Mouse (Mus musculus) heart, postnatal 0 days (tissue): ENCODE measurements around the gene Efcab1. TPM values are rescaled to one million over a fixed set of nuclear protein-coding genes. Genes with fewer than 3 reads are reported as not detected.

Experiments used
- ATAC-seq: fragments of 200-750 bp; cut with Nextera tagmentation; 2 replicates; pipeline ENCODE4 v1.8.0; 2017; ENCODE audit warnings: low read depth, moderate number of reproducible peaks, moderate library complexity; ENCODE audit not compliant: insufficient read depth
- DNase-seq: peaks from one replicate; pipeline ENCODE4 v3.0.0-alpha.2; 2016; ENCODE audit warnings: low spot score
- H3K27ac ChIP-seq: fragments of 300-500 bp; sonication (generic); 2 replicates; pipeline ENCODE4 v1.5.1; 2014; ENCODE audit warnings: low read depth, mild to moderate bottlenecking
- H3K27me3 ChIP-seq: fragments of 300-500 bp; sonication (generic); 2 replicates; pipeline ENCODE4 v1.6.1; 2014; ENCODE audit warnings: low read length, mixed read lengths; ENCODE audit not compliant: control insufficient read depth, insufficient read depth
- H3K36me3 ChIP-seq: fragments of 300-500 bp; sonication (generic); replicated peaks from 2 replicates; pipeline ENCODE4 v1.6.1; 2014; ENCODE audit warnings: low read length, mixed read lengths; ENCODE audit not compliant: control insufficient read depth, insufficient read depth
- H3K4me1 ChIP-seq: fragments of 300-500 bp; sonication (generic); 2 replicates; pipeline ENCODE4 v1.6.1; 2014; ENCODE audit warnings: antibody characterized with exemption; ENCODE audit not compliant: control insufficient read depth, insufficient read depth
- H3K4me2 ChIP-seq: fragments of 300-500 bp; sonication (generic); 2 replicates; pipeline ENCODE4 v1.6.1; 2014; ENCODE audit warnings: low read depth, mild to moderate bottlenecking, low read length, moderate library complexity
- H3K4me3 ChIP-seq: fragments of 300-500 bp; sonication (generic); 2 replicates; pipeline ENCODE4 v1.5.1; 2014; ENCODE audit warnings: low read depth, low read length
- H3K9ac ChIP-seq: fragments of 300-500 bp; sonication (generic); replicated peaks from 2 replicates; pipeline ENCODE4 v1.6.1; 2014; ENCODE audit warnings: low read depth, low read length, mixed read lengths
- H3K9me3 ChIP-seq: fragments of 300-500 bp; sonication (generic); replicated peaks from 2 replicates; pipeline ENCODE4 v1.6.1; 2016; ENCODE audit warnings: low read length; ENCODE audit not compliant: control insufficient read depth
- CTCF ChIP-seq: IDR thresholded peaks from 2 replicates; pipeline ENCODE4 v1.5.1; 2016; ENCODE audit warnings: antibody characterized with exemption, control low read depth, low read depth
- EP300 ChIP-seq: IDR thresholded peaks from 2 replicates; pipeline ENCODE4 v1.6.1; 2016; ENCODE audit warnings: antibody characterized with exemption, low read depth
- WGBS: fragments of 180-500 bp; shearing (Covaris S2); extraction: QIAGEN DNeasy Blood & Tissue Kit; methylation state at CpG from one replicate; pipeline ENCODE4 v1.1.7; 2014; 5-methylcytosine and 5-hydroxymethylcytosine counted together
- polyA plus RNA-seq: library from polyadenylated mRNA; unstranded; fragments of >200 nt; fragmentation: Nextera tagmentation; extraction: Ambion mirVana; gene quantifications from 2 replicates; pipeline ENCODE4 v1.2.1, GENCODE M21; 2015
- total RNA-seq: library from RNA; depleted of rRNA; stranded (reverse); fragments of >200 nt; gene quantifications from 2 replicates; pipeline ENCODE4 v1.2.3, GENCODE M21; 2014; ENCODE audit warnings: low replicate concordance; rRNA removed

Efcab1 gene
- total RNA-seq (not detected in 2 replicates), polyA plus RNA-seq (0.25 and 0.48 TPM in 2 replicates)

DNA sequence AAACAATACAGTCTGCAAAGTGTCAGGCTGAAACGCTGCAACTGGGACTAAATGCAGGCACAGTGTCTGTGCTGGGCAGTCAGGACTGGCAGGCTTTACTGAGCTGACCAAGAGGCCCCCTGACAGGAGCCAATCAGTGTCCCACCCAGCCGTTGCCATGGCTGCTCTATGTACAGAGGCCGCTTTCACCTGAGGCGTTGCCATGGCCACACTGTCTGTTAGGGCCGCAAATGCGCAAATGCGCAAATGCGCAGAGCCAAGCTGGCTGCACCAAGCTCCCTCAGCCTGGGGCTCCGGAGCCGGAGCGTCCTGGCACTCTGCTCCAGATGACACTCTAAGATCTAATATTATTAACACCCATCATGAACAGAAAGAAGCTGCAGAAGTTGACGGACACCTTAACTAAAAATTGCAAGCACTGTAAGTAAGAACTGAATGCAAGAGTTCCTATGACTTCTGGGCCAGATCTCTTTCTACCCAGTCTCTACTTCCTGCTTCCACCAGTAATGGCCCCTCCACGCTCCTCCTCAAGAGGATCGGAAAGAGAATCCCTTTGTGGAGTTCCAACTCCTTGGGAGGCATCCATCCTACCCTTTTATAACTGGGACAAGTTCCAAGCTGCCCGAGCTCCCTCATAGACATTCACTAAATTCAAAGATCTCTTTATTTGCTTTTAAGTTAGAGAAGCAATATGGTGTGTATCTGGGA is at the start of gene Efcab1:
Gene Efcab1, plus strand, starts transcription at position 214 of the 708 bp plus-strand sequence.
- ATAC-seq, result no peak

DNA sequence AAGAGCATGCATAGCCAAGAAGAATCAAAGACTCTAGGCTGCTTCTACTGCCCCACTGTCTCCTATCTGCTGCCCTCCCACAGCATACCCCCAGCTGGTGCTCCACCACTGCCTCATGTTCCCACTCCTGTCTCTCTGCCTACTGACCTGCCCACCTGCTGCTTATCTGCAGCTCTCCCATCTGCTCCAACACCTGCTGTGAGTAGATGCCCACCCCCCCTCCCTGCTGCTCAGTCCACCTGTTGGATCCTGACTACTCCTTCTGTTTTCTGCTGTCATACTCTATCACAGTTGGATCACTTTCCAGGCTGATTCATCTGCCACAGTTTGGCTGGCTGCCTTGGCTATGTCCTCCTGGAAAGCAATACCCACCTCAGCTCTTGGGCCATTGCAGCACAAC is 47.0 kb upstream of the Efcab1 start:
- Histone ChIP-seq H3K9ac (no peak overlapping the region), H3K27ac (no peak overlapping the region), H3K27me3 (no peaks in the 10 kb centered on the region), H3K36me3 (no peaks in the 10 kb centered on the region), H3K4me2 (no peak overlapping the region), H3K9me3 (no peaks in the 10 kb centered on the region), H3K4me1 (no peaks in the 10 kb centered on the region), H3K4me3 (no peak overlapping the region)
- DNase-seq (no peak), ATAC-seq (no peak)
- TF ChIP-seq CTCF (no peak), EP300 (no peak)

More for the DNA sequence above, at the start of gene Efcab1:
- Histone ChIP-seq H3K4me2 (peak within 1 kb of the TSS; percentile 15), H3K9me3 (no peaks in the 10 kb centered on the region), H3K4me3 (no peak within 1 kb of the TSS), H3K36me3 (no peaks in the 10 kb centered on the region), H3K27ac (no peak within 1 kb of the TSS), H3K4me1 (no peaks in the 10 kb centered on the region), H3K27me3 (peaks cover 3% of the 10 kb centered on the region; the same call in 1 of the 2 replicates), H3K9ac (no peak within 1 kb of the TSS)
- DNase-seq, result no peak
- 16% methylated on average over 15 of the region's 15 CpGs for WGBS
- no peak for TF ChIP-seq CTCF
- TF ChIP-seq EP300, result no peak

DNA sequence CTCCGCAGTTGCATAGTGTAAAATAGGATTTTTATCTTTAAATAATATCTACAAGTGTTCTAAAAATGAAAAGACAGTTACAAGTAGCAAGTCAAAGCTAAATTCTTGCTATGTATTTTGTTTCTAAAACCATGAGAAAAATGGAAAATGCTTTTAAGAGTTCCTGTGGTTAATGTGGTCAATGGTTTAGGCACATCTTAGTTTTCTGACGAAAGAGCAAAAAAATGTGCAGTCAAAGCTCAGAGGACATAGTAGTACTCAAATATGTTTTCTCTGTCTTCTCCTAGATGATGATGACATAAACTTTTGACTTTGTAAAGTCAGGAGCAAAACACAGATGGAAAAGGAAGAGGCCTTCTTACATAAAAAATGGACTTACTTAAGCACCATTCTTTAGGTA is 21.5 kb upstream of the Efcab1 start:
- no peak for TF ChIP-seq EP300
- no peak for TF ChIP-seq CTCF
- ATAC-seq (no peak), DNase-seq (no peak)
- Histone ChIP-seq H3K9me3 (no peaks in the 10 kb centered on the region), H3K9ac (no peak overlapping the region), H3K4me2 (no peak overlapping the region), H3K27me3 (no peaks in the 10 kb centered on the region), H3K36me3 (no peaks in the 10 kb centered on the region), H3K4me1 (no peaks in the 10 kb centered on the region), H3K27ac (no peak overlapping the region), H3K4me3 (no peak overlapping the region)
- 70% methylated on average over 2 of the region's 2 CpGs for WGBS

DNA sequence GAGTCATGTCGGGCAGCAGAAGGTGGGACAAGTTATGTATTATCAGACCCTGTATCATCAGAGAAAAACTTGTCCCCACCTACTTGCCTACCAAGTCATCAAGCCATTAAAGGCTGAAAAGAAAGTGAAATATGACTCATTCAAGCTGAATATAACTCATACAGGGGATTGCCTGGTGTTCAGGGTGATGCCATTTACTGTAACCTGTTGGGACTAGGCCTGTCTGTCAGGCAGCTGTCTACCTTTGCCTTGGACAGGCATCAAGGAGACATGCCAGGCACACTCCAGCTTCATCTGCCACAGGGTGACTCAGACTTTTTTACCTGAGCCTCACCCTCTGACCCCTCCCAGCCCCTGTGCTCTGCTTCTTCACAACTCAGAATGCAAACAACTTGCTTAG is 21.0 kb upstream of the Efcab1 start:
- no peak for DNase-seq
- H3K27me3 ChIP-seq, result no peaks in the 10 kb centered on the region
- H3K9ac ChIP-seq, result no peak overlapping the region
- no peaks in the 10 kb centered on the region for H3K9me3 ChIP-seq
- no peaks in the 10 kb centered on the region for H3K4me1 ChIP-seq
- TF ChIP-seq EP300, result no peak
- no peak for TF ChIP-seq CTCF
- no peak overlapping the region for H3K4me2 ChIP-seq
- no peak overlapping the region for H3K27ac ChIP-seq
- WGBS, result 55% methylated on average over 1 of the region's 1 CpGs
- no peak for ATAC-seq
- H3K4me3 ChIP-seq, result no peak overlapping the region
- H3K36me3 ChIP-seq, result no peaks in the 10 kb centered on the region

DNA sequence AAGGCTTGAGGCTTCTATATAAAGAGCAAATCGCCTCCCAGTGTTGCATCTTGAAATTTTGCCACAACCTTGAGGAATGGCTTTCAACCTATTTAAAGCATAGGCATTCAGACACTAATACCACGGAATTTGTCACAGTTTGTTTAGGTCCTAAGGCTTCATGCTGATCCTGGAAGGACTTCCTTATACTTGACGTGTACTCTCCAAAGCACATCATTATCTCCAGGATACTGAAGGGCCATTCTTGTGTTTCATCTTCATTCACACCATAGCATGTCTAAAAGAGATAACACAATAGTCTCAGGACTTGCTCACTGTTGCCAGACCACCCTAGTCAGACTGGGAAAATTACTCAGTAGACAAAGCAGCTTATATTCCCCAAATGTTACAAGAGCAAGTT is 13.9 kb upstream of the Efcab1 start:
- 64% methylated on average over 3 of the region's 3 CpGs for WGBS
- no peak overlapping the region for H3K4me3 ChIP-seq
- ATAC-seq, result no peak
- no peaks in the 10 kb centered on the region for H3K27me3 ChIP-seq
- no peaks in the 10 kb centered on the region for H3K4me1 ChIP-seq
- H3K9me3 ChIP-seq, result no peaks in the 10 kb centered on the region
- TF ChIP-seq CTCF, result no peak
- TF ChIP-seq EP300, result no peak
- H3K27ac ChIP-seq, result no peak overlapping the region
- H3K36me3 ChIP-seq, result no peaks in the 10 kb centered on the region
- no peak overlapping the region for H3K9ac ChIP-seq
- no peak for DNase-seq
- H3K4me2 ChIP-seq, result no peak overlapping the region

DNA sequence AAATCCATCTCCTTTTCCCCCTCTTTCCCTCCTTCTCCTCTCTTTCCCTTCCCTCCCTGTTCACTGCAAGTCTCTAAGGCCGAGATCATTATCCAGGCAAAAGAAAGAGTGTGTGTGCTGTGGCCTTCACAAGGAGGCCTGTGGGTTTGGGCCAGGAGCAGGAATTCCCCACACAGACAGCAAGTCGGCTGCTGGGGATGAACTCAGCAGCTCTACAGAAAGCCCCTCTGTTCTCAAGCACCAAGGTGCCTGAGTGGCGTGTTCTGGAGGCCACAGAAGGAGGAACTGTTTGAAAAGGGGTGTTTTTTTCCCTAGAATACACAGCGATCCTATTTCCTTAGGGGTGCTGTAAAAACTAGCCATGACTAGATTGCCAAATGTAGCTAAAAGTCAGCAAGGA is 12.5 kb upstream of the Efcab1 start:
- H3K9ac ChIP-seq, result no peak overlapping the region
- WGBS, result 53% methylated on average over 4 of the region's 4 CpGs
- H3K36me3 ChIP-seq, result no peaks in the 10 kb centered on the region
- no peak overlapping the region for H3K4me2 ChIP-seq
- H3K27ac ChIP-seq, result no peak overlapping the region
- ATAC-seq (no peak), DNase-seq (no peak)
- H3K4me1 ChIP-seq, result no peaks in the 10 kb centered on the region
- H3K4me3 ChIP-seq, result no peak overlapping the region
- no peak for TF ChIP-seq EP300
- H3K9me3 ChIP-seq, result no peaks in the 10 kb centered on the region
- H3K27me3 ChIP-seq, result no peaks in the 10 kb centered on the region
